Mouse (Mus musculus) kidney, adult 2 months (tissue): Measurements from ENCODE around the gene C530025M09Rik. TPM values are rescaled to one million over a fixed set of nuclear protein-coding genes. Genes with fewer than 3 reads are reported as not detected.

ENCODE experiments used
- DNase-seq: peaks from one replicate; pipeline ENCODE4 v3.0.0; 2021
- H3K27ac ChIP-seq: fragments of 200-500 bp; 2 replicates; pipeline ENCODE4 v1.5.1; 2012; ENCODE audit warnings: low read depth, low read length, control low read depth, inconsistent platforms; ENCODE audit not compliant: insufficient read depth
- H3K27me3 ChIP-seq: fragments of 200-500 bp; replicated peaks from 2 replicates; pipeline ENCODE4 v1.6.1; 2012; ENCODE audit warnings: mild to moderate bottlenecking, moderate library complexity, low read length, inconsistent platforms; ENCODE audit not compliant: control insufficient read depth, insufficient read depth
- H3K36me3 ChIP-seq: fragments of 200-500 bp; 2 replicates; pipeline ENCODE4 v1.6.1; 2012; ENCODE audit warnings: mild to moderate bottlenecking, moderate library complexity, low read length, inconsistent platforms; ENCODE audit not compliant: control insufficient read depth, insufficient read depth
- H3K4me1 ChIP-seq: fragments of 200-500 bp; 2 replicates; pipeline ENCODE4 v1.6.1; 2011; ENCODE audit warnings: low read length; ENCODE audit not compliant: control insufficient read depth, insufficient read depth
- H3K4me3 ChIP-seq: fragments of 200-500 bp; 2 replicates; pipeline ENCODE4 v1.5.1; 2011; ENCODE audit warnings: mild to moderate bottlenecking, low read depth, low read length, control low read depth; ENCODE audit not compliant: insufficient read depth
- CTCF ChIP-seq: fragments of 200-500 bp; conservative IDR thresholded peaks from 2 replicates; pipeline ENCODE4 v1.5.1; 2011; ENCODE audit warnings: low read depth, mild to moderate bottlenecking, control low read depth, low read length, moderate library complexity, mixed read lengths; ENCODE audit not compliant: insufficient read depth, insufficient read length
- POLR2A ChIP-seq: fragments of 200-500 bp; IDR thresholded peaks from one replicate; pipeline ENCODE4 v1.6.1; 2011; ENCODE audit warnings: low read depth, low read length, control low read depth
- WGBS: fragments of 180-500 bp; shearing (Covaris S2); methylation state at CpG from one replicate; pipeline ENCODE4 v1.1.7; 2018; 5-methylcytosine and 5-hydroxymethylcytosine counted together
- polyA plus RNA-seq: library from polyadenylated mRNA; depleted of rRNA; stranded (reverse); fragments of >200 nt; gene quantifications from 2 replicates; pipeline ENCODE4 v1.2.3, GENCODE M21; 2012

The C530025M09Rik gene
- polyA plus RNA-seq, 1 experiment: not detected

DNA sequence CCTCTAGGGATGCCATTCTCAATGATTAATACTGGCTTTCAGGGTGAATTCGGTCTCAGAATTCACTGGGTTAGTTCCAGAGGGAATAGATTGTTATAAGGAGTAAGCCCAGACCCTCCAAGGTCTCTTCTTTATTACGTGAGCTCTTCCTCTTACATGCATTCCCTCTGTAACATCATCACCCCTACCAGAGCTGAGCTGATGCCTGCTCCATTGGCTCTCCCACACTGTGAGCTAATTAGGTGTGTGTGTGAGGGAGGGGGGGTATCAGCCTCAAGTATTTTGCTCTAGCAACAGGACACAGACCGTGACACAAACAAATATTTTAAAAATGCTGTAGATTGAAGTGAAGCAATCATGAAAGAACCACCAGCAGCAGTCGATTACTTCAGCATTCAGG, 17.8 kb upstream of the C530025M09Rik start:
- Histone ChIP-seq H3K4me3 (no peak overlapping the region), H3K27ac (no peak overlapping the region), H3K36me3 (no peaks in the 10 kb centered on the region), H3K27me3 (no peaks in the 10 kb centered on the region), H3K4me1 (no peaks in the 10 kb centered on the region)
- TF ChIP-seq POLR2A (no peak), CTCF (no peak)
- 51% methylated on average over 4 of the region's 4 CpGs for whole genome bisulfite sequencing
- DNase-seq: no peak

- Histone ChIP-seq H3K4me3 (no peak overlapping the region), H3K4me1 (no peaks in the 10 kb centered on the region), H3K27me3 (no peaks in the 10 kb centered on the region), H3K27ac (no peak overlapping the region), H3K36me3 (no peaks in the 10 kb centered on the region)
- DNase-seq: no peak
- WGBS: 73% methylated on average over 2 of the region's 2 CpGs
- TF ChIP-seq CTCF (no peak), POLR2A (no peak)
These were observed 13.6 kb upstream of the C530025M09Rik start for GRCm38 (mm10) chr2:149844575-149844974.

GRCm38 (mm10) chr2:149839666-149840065, 8.7 kb upstream of the C530025M09Rik start:
- TF ChIP-seq CTCF (no peak), POLR2A (no peak)
- Histone ChIP-seq H3K4me1 (no peaks in the 10 kb centered on the region), H3K4me3 (no peak overlapping the region), H3K27me3 (no peaks in the 10 kb centered on the region), H3K27ac (no peak overlapping the region), H3K36me3 (no peaks in the 10 kb centered on the region)
- 64% methylated on average over 2 of the region's 2 CpGs for WGBS
- no peak for DNase-seq

DNA sequence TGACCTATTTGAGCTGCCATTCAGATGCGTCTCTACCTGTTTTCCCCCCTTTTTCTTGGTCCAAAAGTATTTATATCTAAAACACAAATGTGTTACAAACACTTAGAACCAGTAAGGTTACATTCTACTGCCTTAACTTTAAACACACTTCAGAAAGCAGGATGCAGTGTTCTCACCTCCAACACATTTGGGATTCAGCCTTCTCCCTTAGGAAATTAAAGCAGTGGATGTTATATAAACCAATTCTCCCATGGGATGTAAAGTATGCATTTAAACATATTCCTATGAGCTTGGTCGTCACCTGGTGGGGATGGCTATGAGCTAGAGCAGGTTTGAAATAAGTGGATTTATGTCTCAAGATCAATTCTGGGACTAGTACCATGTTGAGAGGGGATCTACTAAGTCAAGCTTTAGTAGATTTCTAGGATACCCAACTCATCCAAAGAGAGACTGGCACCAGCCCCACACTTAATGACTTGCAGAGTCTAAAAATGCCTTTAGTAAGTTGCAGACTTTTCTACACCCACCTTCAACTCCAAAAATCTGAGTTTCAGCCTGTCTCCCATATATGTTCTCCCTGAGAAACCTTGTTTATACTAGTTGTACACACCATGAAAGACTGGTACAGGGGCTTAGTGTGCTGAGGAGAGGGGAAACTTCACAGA, 5.6 kb upstream of the C530025M09Rik start:
- H3K4me1 ChIP-seq: no peaks in the 10 kb centered on the region
- no peaks in the 10 kb centered on the region for H3K36me3 ChIP-seq
- no peak for TF ChIP-seq CTCF
- TF ChIP-seq POLR2A: no peak
- WGBS: 78% methylated on average over 2 of the region's 2 CpGs
- no peak overlapping the region for H3K4me3 ChIP-seq
- H3K27ac ChIP-seq: no peak overlapping the region
- no peak for DNase-seq
- H3K27me3 ChIP-seq: no peaks in the 10 kb centered on the region

- no peak for DNase-seq
- no peaks in the 10 kb centered on the region for H3K36me3 ChIP-seq
- H3K4me1 ChIP-seq: no peaks in the 10 kb centered on the region
- peaks cover 2% of the 10 kb centered on the region; the same call in 1 of the 2 replicates for H3K27me3 ChIP-seq
- no peak overlapping the region for H3K27ac ChIP-seq
- WGBS: 83% methylated on average over 1 of the region's 1 CpGs
- no peak overlapping the region for H3K4me3 ChIP-seq
- TF ChIP-seq POLR2A (no peak), CTCF (no peak)
These were observed 4.1 kb upstream of the C530025M09Rik start for GRCm38 (mm10) chr2:149835091-149835490.

DNA sequence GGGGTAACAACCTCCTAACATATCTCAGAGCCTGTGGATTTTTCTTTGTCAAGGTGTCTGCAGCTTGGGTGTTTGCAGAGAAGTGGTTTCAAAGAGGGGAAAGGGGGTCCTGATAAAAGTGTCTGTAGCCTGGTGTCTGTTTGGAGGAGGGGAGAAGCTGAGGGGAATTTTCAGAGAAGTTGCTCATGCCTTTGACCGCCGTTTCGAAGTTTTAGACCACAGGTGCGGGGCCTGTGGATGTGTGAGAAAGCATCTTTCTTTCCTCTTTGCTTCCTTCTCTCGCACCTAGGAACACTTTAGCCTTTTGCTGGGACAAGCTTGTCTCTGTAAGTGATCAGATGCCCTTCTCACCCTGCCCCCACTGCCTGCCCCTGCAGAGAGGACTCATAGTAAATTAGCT, 1.3 kb upstream of the C530025M09Rik start:
- DNase-seq: no peak
- H3K4me3 ChIP-seq: no peak overlapping the region
- H3K36me3 ChIP-seq: no peaks in the 10 kb centered on the region
- 11% methylated on average over 5 of the region's 5 CpGs for WGBS
- TF ChIP-seq POLR2A: no peak
- TF ChIP-seq CTCF: no peak
- H3K27me3 ChIP-seq: peaks cover 2% of the 10 kb centered on the region; the same call in 1 of the 2 replicates
- H3K4me1 ChIP-seq: no peaks in the 10 kb centered on the region
- H3K27ac ChIP-seq: no peak overlapping the region

GRCm38 (mm10) chr2:149831459-149832245, 639 bp upstream of the C530025M09Rik start:
- 1% methylated on average over 29 of the region's 29 CpGs for WGBS
- no peak overlapping the region for H3K4me3 ChIP-seq
- DNase-seq: no peak
- H3K36me3 ChIP-seq: no peaks in the 10 kb centered on the region
- H3K27me3 ChIP-seq: peaks cover 2% of the 10 kb centered on the region; the same call in 1 of the 2 replicates
- H3K4me1 ChIP-seq: no peaks in the 10 kb centered on the region
- H3K27ac ChIP-seq: no peak overlapping the region
- TF ChIP-seq POLR2A (no peak), CTCF (no peak)
